Mouse (Mus musculus) hindbrain, embryonic 14.5 days (tissue): Measurements from ENCODE around the gene Catsper3. TPM values are rescaled to one million over a fixed set of nuclear protein-coding genes. Genes with fewer than 3 reads are reported as not detected.

Experiments
- ATAC-seq: fragments of 200-750 bp; cut with Nextera tagmentation; 2 replicates; pipeline ENCODE4 v1.8.0; 2017; ENCODE audit warnings: moderate number of reproducible peaks, mild to moderate bottlenecking, moderate TSS enrichment, moderate library complexity; ENCODE audit not compliant: low FRiP score
- DNase-seq: peaks from one replicate; pipeline ENCODE4 v3.0.0-alpha.2; 2015; ENCODE audit warnings: low spot score
- H3K27ac ChIP-seq: fragments of 300-500 bp; sonication (generic); 2 replicates; pipeline ENCODE4 v1.5.1; 2014; ENCODE audit warnings: mild to moderate bottlenecking, moderate library complexity
- H3K27me3 ChIP-seq: fragments of 300-500 bp; sonication (generic); 2 replicates; pipeline ENCODE4 v1.6.1; 2014; ENCODE audit warnings: mild to moderate bottlenecking, low read length, mixed read lengths; ENCODE audit not compliant: control insufficient read depth, insufficient read depth
- H3K36me3 ChIP-seq: fragments of 300-500 bp; sonication (generic); replicated peaks from 2 replicates; pipeline ENCODE4 v1.6.1; 2014; ENCODE audit not compliant: control insufficient read depth, insufficient read depth
- H3K4me1 ChIP-seq: fragments of 300-500 bp; sonication (generic); replicated peaks from 2 replicates; pipeline ENCODE4 v1.6.1; 2014; ENCODE audit warnings: antibody characterized with exemption, low read length, mixed read lengths; ENCODE audit not compliant: control insufficient read depth, insufficient read depth
- H3K4me2 ChIP-seq: fragments of 300-500 bp; sonication (generic); replicated peaks from 2 replicates; pipeline ENCODE4 v1.6.1; 2014; ENCODE audit warnings: mild to moderate bottlenecking, moderate library complexity
- H3K4me3 ChIP-seq: fragments of 300-500 bp; sonication (generic); replicated peaks from 2 replicates; pipeline ENCODE4 v1.5.1; 2014; ENCODE audit warnings: mild to moderate bottlenecking, low read length
- H3K9ac ChIP-seq: fragments of 300-500 bp; sonication (generic); 2 replicates; pipeline ENCODE4 v1.6.1; 2014
- H3K9me3 ChIP-seq: fragments of 300-500 bp; sonication (generic); 2 replicates; pipeline ENCODE4 v1.6.1; 2016; ENCODE audit warnings: low read length; ENCODE audit not compliant: control insufficient read depth
- WGBS: fragments of 180-500 bp; shearing (Covaris S2); extraction: QIAGEN DNeasy Blood & Tissue Kit; methylation state at CpG from one replicate; pipeline ENCODE4 v1.1.7; 2014; 5-methylcytosine and 5-hydroxymethylcytosine counted together
- polyA plus RNA-seq: library from polyadenylated mRNA; unstranded; fragments of >200 nt; fragmentation: Nextera tagmentation; extraction: Ambion mirVana; gene quantifications from 2 replicates; pipeline ENCODE4 v1.2.1, GENCODE M21; 2014

Catsper3 gene
- polyA plus RNA-seq, 1 experiment from 2014 or later, result not detected

GRCm38 (mm10) chr13:55824151-55824945 lies 40.0 kb downstream of the Catsper3 start:
- Histone ChIP-seq H3K36me3 (no peaks in the 10 kb centered on the region), H3K4me3 (no peak overlapping the region), H3K4me2 (no peak overlapping the region), H3K27me3 (peaks cover 72% of the 10 kb centered on the region), H3K27ac (no peak overlapping the region), H3K9ac (no peak overlapping the region), H3K9me3 (no peaks in the 10 kb centered on the region), H3K4me1 (no peaks in the 10 kb centered on the region)
- ATAC-seq, result no peak
- no peak for DNase-seq
- 12% methylated on average over 10 of the region's 10 CpGs for WGBS

GRCm38 (mm10) chr13:55825245-55825681 lies 40.9 kb downstream of the Catsper3 start:
- H3K4me1 ChIP-seq, result no peaks in the 10 kb centered on the region
- no peak for ATAC-seq
- no peak for DNase-seq

GRCm38 (mm10) chr13:55826008-55826671 lies 41.8 kb downstream of the Catsper3 start:
- no peak for DNase-seq
- no peaks in the 10 kb centered on the region for H3K36me3 ChIP-seq

More at GRCm38 (mm10) chr13:55825245-55825681, 40.9 kb downstream of the Catsper3 start:
- H3K36me3 ChIP-seq, result no peaks in the 10 kb centered on the region
- 0% methylated on average over 32 of the region's 32 CpGs for WGBS
- H3K9me3 ChIP-seq, result no peaks in the 10 kb centered on the region
- no peak overlapping the region for H3K9ac ChIP-seq
- no peak overlapping the region for H3K4me2 ChIP-seq
- H3K4me3 ChIP-seq, result no peak overlapping the region
- peaks cover 79% of the 10 kb centered on the region for H3K27me3 ChIP-seq
- H3K27ac ChIP-seq, result no peak overlapping the region

GRCm38 (mm10) chr13:55826796-55827678 lies 42.7 kb downstream of the Catsper3 start:
- H3K9me3 ChIP-seq, result no peaks in the 10 kb centered on the region
- H3K4me1 ChIP-seq, result no peaks in the 10 kb centered on the region
- no peak overlapping the region for H3K4me2 ChIP-seq
- H3K9ac ChIP-seq, result no peak overlapping the region
- no peaks in the 10 kb centered on the region for H3K36me3 ChIP-seq
- 4% methylated on average over 13 of the region's 13 CpGs for WGBS
- no peak for ATAC-seq
- DNase-seq, result no peak
- no peak overlapping the region for H3K27ac ChIP-seq
- H3K27me3 ChIP-seq, result peaks cover 85% of the 10 kb centered on the region
- no peak overlapping the region for H3K4me3 ChIP-seq

More at GRCm38 (mm10) chr13:55826008-55826671, 41.8 kb downstream of the Catsper3 start:
- no peak overlapping the region for H3K4me2 ChIP-seq
- no peak overlapping the region for H3K4me3 ChIP-seq
- H3K27ac ChIP-seq, result no peak overlapping the region
- no peak overlapping the region for H3K9ac ChIP-seq
- peaks cover 85% of the 10 kb centered on the region for H3K27me3 ChIP-seq
- no peaks in the 10 kb centered on the region for H3K9me3 ChIP-seq
- H3K4me1 ChIP-seq, result no peaks in the 10 kb centered on the region
- 1% methylated on average over 56 of the region's 56 CpGs for WGBS
- ATAC-seq, result no peak

GRCm38 (mm10) chr13:55827679-55828140 lies 43.3 kb downstream of the Catsper3 start:
- no peaks in the 10 kb centered on the region for H3K9me3 ChIP-seq
- H3K4me3 ChIP-seq, result no peak overlapping the region
- H3K27ac ChIP-seq, result no peak overlapping the region
- no peaks in the 10 kb centered on the region for H3K4me1 ChIP-seq
- no peak for DNase-seq
- H3K4me2 ChIP-seq, result no peak overlapping the region
- peaks cover 85% of the 10 kb centered on the region for H3K27me3 ChIP-seq
- H3K9ac ChIP-seq, result no peak overlapping the region
- no peaks in the 10 kb centered on the region for H3K36me3 ChIP-seq
- no peak for ATAC-seq
- whole genome bisulfite sequencing, result 0% methylated on average over 6 of the region's 6 CpGs

GRCm38 (mm10) chr13:55828141-55829017 lies 44.0 kb downstream of the Catsper3 start:
- DNase-seq (no peak), ATAC-seq (no peak)
- Histone ChIP-seq H3K27ac (no peak overlapping the region), H3K36me3 (no peaks in the 10 kb centered on the region), H3K4me2 (no peak overlapping the region), H3K27me3 (peaks cover 85% of the 10 kb centered on the region), H3K4me3 (no peak overlapping the region), H3K9ac (no peak overlapping the region), H3K4me1 (no peaks in the 10 kb centered on the region), H3K9me3 (no peaks in the 10 kb centered on the region)
- WGBS, result 1% methylated on average over 50 of the region's 50 CpGs

GRCm38 (mm10) chr13:55829018-55829655 lies 44.8 kb downstream of the Catsper3 start:
- WGBS, result 1% methylated on average over 12 of the region's 12 CpGs
- Histone ChIP-seq H3K27me3 (peaks cover 85% of the 10 kb centered on the region), H3K4me3 (no peak overlapping the region), H3K4me1 (no peaks in the 10 kb centered on the region), H3K36me3 (no peaks in the 10 kb centered on the region), H3K27ac (no peak overlapping the region), H3K4me2 (no peak overlapping the region), H3K9ac (no peak overlapping the region), H3K9me3 (no peaks in the 10 kb centered on the region)
- DNase-seq (no peak), ATAC-seq (no peak)
